Mouse (Mus musculus): ENCODE results near the gene Arpc5.

- no peak for TF ChIP-seq POLR2A (IDR thresholded peaks at IDR 0.05; ENCODE audit: extremely low read depth, insufficient read depth, low read length)
- TF ChIP-seq CTCF (IDR thresholded peaks at IDR 0.05; ENCODE audit: extremely low read depth, insufficient read depth, low read length) = no peak
Observed at GRCm38 (mm10) chr1:152790821-152791220, 24.5 kb downstream of the Arpc5 start.
